Mouse (Mus musculus) forelimb bud, embryonic 11.5 days (tissue): ENCODE results near the gene Slc25a42.
A peak's percentile ranks its signal among the peaks of the same experiment; 100 is the strongest.
"Not testable (repeated sequence)": the region's sequence is repeated elsewhere in the genome, so short reads cannot be mapped to it uniquely, and the experiment has no call there.

Experiments used
- DNase-seq: peaks from one replicate; pipeline ENCODE4 v3.0.0-alpha.2; 2012; ENCODE audit warnings: low read depth, low spot score

Gene Slc25a42

DNA sequence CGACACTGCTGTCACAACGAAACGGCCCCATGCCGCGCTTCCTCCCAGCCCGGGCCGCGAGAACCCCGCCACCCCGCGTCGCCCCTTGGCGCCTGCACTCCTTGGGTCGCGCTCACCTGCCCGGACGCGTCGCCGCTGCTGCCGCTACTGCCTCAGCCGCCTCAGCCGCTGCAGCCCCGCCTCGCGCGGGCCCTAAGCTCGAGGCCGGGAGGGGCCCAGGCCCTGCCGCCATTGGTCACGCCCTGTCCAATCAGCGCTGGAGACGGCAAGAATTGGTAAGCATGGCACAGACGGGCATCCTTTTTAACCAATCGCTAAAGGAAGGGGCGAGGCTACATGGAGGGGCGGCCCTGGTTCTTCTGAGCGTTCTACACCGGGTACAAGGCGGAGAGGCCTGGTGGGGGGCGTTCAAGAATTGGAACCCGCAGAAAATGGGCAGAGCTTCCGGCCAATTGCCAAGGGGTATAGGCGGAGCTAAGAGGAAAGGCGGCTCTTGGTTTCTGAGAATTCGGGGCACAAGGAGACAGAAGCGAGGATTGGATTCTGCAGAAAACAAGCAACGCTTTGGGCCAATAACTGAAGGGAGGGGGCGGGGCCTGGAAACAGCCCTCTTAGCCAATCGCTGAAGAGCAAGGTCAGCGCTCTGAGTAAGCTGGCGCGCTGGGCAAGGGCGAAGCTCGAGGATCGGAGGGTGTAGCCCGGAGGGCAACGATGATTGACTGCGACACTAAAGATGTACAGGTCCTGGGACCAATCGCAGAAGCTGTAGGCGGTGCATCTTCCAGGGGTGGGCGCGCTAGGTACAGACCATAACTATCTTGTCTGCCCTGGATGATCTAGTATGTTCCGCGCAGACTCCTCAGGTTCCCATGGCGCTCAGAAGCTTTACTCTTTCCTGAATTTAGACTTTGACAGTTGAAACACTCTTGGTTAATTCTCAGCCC lies at the start of gene Slc25a42:
TSS of gene Slc25a42 (minus strand) at position 194 of the 944 bp plus-strand sequence.
- peak; percentile 98 for DNase-seq

DNA sequence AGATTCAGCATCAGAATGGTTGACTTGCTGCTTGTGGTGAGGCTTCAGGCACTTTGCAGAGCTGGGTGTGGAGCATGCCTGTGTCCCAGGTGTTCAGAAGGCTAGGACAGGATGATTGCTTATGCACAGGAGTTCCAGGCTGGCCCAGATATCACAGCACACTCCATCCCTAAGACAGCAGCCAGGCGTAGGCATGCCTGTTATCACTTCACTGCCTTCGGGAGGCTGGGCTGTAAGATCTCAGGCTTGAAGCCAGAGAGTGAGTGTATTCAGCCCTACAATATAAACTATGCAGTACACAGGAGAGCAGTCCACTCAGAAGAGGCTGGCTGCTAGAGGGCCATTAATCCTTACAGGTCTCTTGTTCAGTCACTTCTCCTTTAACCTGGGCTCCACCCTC lies 46.9 kb upstream of the Slc25a42 start:
- DNase-seq = no peak

DNA sequence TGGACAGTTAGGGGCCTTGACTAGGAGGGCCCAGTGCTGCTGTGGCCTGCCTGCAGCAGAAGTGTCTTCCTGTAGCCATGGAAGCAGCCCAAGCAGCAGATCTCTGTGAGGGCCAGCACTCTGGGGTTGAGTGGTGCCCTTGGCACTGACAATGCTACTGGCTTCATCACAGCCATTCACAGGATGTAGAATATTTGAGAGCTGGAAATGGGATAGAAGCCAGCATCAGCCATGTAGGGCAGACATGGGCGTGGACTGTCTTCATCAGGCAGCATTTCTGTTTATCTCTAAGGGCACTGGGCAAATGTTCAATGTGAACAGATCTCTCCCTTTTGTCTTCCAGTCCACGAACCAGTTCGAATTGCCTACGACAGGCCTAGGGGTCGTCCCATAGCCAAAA lies 46.5 kb upstream of the Slc25a42 start:
- DNase-seq = no peak

DNA sequence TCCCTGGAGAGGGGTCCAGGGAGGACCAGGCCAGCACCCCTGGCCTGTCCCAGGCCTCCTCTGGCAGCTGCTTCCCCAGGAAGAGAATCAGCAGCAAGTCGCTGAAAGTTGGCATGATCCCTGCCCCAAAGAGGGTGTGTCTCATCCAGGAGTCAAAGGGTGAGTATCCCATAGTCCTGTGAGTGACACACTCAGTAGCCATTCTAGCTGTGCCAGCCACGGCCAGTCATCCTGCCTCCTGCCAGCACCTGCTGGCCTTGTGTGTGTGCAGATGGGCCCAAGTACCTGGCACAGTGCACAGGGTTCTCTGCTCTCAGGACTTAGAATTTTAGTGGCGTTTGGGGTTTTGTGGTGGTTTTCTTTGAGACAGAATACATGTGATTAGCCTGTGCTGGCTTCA lies 45.4 kb upstream of the Slc25a42 start:
- no peak for DNase-seq

DNA sequence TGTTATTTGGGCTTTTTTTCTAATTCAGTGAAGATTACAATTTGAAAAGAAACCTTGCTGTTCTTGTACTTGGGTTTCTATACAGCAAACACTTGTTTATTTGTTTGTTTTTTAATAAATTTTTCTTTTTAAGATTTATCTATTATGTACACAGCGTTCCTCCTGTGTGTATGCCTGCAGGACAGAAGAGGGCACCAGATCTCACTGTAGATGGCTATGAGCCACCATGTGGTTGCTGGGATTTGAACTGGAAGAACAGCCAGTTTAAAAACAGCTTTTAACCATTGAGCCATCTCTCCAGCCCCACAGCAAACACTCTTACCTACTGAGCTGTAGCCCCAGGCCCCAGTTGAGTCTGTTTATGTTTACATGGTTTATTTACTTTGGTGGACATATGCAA lies 42.5 kb upstream of the Slc25a42 start:
- DNase-seq = no peak

DNA sequence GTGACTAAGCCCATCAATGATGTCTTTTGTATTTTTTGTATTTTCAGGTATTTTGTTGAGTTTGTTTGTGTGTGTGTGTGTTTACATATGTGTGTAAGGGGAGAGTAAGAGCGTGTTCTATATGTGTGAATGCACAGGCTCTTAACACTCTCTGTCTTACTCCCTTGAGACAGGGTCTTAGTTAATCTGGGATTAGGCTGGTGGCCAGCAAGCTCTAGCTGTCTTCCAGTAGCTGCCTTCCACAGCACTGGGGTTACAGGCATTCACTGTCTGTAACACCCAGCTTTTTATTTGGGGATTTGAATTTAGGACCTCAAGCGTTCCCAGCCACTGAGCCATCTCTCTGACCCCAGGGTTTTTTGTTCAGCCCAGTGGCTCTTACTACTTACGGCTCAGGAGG lies 35.7 kb upstream of the Slc25a42 start:
- DNase-seq = no peak

DNA sequence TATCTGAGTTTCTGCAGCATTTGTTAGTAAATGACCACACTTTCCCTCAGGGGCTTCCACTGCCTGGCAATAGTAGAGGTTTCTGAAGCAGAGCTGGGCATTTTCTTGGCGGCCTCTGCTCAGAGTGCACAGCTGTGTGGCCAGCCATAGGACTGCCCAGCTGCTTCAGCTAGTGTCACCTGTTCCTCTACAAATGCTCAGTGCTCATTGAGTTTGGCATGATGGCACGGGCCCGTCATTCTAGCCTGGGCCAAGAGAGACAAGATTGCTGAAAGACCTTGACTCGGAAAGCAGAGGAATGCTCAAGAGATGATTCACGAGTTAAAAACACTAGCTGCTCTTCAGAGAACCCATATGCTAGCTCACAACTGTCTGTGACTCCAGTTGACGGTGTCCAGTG lies 34.5 kb upstream of the Slc25a42 start:
- no peak for DNase-seq

DNA sequence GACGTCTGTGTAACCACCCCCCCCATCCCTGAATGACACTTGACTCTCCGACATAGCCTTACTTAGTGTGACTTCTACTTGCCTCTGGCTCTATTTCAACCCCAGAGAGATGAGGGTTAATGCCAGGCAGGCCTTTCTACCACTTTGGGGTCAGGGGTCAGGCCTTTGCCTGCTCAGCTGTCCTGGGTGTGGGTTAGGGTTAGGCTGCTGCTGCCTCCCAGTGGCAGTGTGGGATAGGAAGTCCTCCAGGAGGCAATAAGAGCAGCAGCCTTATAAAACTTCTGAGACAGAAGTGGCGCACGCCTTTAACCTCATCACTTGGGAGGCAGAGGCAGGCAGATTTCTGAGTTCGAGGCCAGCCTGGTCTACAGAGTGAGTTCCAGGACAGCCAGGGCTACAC lies 28.5 kb upstream of the Slc25a42 start:
- no peak for DNase-seq

DNA sequence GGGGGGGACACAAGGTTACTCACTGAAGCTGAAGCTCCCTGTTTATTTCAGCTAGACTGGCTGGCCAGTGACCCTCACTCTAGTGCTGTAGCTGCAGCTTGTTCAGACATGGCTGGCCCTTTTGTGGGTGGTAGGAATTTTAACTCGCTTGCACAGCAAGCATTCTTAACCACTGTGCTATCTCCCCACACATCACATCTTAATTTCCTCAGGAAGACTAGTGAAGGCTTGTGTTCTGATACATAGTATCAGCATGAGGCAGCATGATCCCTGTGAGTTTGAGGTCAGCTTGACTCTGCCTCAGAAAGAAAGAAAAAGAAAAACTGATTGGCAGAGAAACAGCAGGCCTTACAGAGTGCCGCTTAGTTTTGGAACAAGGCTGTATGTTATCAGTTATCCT lies 25.7 kb upstream of the Slc25a42 start:
- DNase-seq = no peak

- no peak for DNase-seq
Observed at GRCm38 (mm10) chr8:70234781-70235128, 22.6 kb upstream of the Slc25a42 start.

GRCm38 (mm10) chr8:70234080-70234780 lies 22.1 kb upstream of the Slc25a42 start, which contains the start of the genes Sugp2 and Armc6:
Gene Sugp2 (plus strand): TSS chr8:70234226.
Gene Armc6 (minus strand): TSS chr8:70234466.
- DNase-seq = peak; percentile 97

- DNase-seq = no peak
Observed at GRCm38 (mm10) chr8:70233606-70234005, 21.5 kb upstream of the Slc25a42 start.

DNA sequence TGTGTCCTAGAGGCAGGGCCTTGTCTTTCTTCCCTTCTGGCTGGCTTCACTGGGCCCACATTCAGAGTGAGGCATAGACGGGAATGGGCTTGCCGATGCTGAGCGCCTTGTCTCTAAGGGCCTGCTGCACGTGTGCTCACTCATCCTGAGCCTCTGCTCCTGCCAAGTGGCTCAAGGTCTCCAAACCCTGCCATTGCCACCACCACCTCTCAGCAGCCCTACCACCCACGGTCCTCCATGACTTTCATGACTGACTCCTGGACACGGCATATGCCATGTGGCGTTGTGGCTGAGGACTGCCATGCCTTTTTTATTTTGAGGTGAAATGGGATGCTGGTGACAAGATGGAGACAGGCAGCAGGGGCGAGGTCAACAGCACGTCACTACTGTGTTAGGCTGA lies 18.7 kb upstream of the Slc25a42 start:
- no peak for DNase-seq

GRCm38 (mm10) chr8:70227997-70228396 lies 15.9 kb upstream of the Slc25a42 start:
- DNase-seq = no peak

DNA sequence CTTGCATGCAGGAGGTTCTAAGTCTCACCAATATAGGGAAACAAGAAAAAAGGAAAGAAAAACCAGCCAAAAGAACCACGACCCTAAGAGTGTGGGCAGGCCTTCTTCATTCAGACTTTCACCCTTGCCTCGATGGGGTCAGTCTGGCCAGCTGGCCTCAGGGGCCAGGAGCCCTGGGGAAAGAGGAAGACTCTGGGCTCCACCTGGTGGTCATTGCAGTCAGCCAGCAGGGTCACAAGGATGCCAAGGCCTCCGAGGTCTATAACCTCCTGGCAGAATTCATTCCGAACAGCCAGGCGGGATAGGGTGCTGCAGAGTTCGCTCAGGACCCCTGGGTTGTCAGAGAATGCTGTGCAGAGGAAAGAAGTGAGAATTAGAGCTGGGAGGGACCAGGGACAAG lies 11.2 kb upstream of the Slc25a42 start:
- no peak for DNase-seq

DNA sequence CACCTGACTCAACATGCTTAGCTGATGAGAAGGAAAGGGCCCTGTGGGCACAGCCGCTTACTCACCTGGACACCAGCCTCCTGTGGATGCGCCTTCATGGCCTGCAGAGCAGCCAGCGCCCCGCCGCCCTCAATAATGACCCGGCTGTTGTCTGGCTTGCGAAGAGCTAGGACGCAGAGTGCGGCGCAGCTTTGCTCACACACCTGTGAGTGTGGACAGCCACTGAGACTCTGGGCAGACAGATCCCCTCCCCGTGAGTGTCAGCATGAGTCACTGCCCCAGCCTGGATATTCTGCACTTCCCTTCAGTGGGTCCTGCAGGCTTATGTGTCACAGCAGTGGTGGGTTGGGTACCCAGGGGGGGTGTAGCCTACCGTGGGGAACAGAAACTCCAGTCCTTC lies 9.9 kb upstream of the Slc25a42 start:
- DNase-seq = no peak

- DNase-seq = no peak
Observed at GRCm38 (mm10) chr8:70220911-70221310, 8.8 kb upstream of the Slc25a42 start.

- DNase-seq = no peak
Observed at GRCm38 (mm10) chr8:70220236-70220840, 8.2 kb upstream of the Slc25a42 start.

- DNase-seq = no peak
Observed at GRCm38 (mm10) chr8:70219107-70219684, 7.1 kb upstream of the Slc25a42 start.

DNA sequence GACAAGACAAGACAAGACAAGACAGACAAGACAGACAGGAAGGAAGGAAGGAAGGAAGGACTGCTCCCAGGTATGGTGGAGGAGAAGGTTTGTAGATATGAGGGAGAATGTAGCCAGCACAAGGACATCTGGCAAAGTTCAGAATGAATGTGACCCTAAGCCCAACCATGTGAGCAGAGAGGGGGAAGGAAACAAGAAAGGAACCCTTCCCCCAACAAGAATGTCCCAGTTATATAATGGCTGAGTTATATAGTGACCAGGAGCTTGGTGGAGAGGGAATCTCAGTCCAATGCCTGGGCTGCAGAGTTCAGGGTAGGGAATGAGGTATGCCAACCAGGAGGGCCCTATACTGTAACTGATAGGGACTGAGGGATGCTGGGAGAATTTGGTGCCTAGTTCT lies 5.3 kb upstream of the Slc25a42 start:
- DNase-seq = no peak

DNA sequence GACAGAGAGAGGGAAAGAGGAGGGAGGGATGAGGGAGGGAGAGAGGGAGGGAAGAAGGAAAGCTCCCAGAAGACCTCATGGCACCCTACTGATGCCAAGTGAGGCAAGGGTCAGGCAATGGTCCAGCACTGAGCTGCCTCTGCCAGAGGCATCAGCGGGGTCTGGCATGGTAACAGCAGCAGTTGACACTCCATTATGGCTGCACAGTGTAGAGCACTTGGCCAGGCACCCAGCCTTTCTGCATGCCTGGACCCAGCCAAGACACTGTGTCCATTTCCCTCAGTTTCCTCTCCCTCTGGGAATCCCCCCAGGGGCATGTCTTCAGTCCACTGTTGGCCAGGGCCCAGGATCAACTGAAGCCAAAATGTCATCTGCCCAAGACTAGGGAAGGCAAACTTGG lies 4.5 kb upstream of the Slc25a42 start:
- DNase-seq = no peak

DNA sequence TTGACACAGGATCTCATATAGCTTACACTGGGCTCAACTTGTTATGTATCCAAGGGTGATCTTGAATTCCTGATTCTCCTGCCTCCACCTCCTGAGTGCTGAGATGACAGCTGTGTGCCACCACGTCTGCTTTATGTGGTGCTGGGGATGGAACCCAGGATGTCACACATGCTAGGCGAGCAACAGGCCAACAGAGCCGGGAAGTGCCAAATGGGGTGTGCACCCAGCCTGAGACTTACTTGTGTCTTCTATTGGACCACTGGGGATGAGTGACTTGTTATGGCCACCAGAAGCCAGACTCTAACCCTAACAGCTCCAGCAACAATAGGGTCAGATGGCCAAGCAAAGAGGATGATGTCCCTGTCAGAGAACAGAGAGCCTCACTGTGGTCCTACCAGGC lies 4.1 kb upstream of the Slc25a42 start:
- not testable (repeated sequence) for DNase-seq
